Mouse (Mus musculus) neutrophil, adult 5-6 weeks (primary cell): ENCODE results near the gene Olfr1219. TPM values are rescaled to one million over a fixed set of nuclear protein-coding genes. Genes with fewer than 3 reads are reported as not detected.

Experiments
- ATAC-seq: fragments of 151-379, 151-347 bp; 2 replicates; pipeline ENCODE4 v1.8.0; 2017; ENCODE audit warnings: mild to moderate bottlenecking, moderate TSS enrichment; ENCODE audit not compliant: insufficient number of reproducible peaks, poor library complexity, low FRiP score, severe bottlenecking; ENCODE audit errors: extremely low read depth
- total RNA-seq: library from RNA; stranded (forward); fragments of 200-1000 nt; gene quantifications from 2 replicates; pipeline ENCODE4 v1.2.3, GENCODE M21; 2017

Gene Olfr1219
- not detected in 2 replicates for total RNA-seq

DNA sequence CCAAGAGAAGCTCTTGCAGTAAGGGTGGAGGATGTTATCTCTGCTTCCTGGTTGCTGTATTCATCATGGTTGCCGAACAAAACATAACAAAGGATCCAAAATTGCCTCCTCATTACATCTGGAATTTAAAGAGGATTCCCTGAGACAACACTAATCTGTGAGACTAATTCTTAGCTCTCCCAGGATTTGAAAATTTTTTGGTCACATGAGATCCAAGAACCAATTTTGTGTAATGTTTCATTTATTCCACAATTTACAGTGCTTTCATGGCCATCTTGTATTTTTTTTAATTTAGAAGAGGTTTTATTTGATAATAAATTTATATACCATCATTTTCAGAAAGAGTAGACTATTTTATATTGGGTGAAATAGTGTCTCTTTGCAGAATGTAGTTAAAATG is at the start of gene Olfr1219:
Gene Olfr1219, minus strand, starts transcription at position 101 of the 400 bp plus-strand sequence.
- ATAC-seq = no peak

DNA sequence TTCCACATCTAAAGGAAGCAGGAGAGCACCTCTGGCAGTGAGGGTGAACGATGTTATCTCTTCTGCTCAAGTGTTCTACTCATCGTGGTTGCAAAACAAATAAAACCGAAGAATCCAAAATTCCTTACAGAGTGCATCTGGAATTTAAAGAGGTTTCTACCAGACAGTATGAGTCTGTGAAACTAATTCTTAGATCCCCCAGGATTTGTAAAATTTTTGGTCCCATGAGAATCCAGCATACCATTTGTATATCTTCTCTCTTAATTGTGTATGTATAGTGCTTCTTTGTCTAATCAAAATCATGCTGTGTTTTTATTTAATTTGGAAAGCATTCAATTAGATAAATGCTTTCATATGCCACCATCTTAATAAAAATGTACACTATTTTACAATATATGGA is 49.6 kb upstream of the Olfr1219 start, which contains the start of gene Olfr1222:
Gene Olfr1222, minus strand, starts transcription at position 101 of the 400 bp plus-strand sequence.
- ATAC-seq = no peak

DNA sequence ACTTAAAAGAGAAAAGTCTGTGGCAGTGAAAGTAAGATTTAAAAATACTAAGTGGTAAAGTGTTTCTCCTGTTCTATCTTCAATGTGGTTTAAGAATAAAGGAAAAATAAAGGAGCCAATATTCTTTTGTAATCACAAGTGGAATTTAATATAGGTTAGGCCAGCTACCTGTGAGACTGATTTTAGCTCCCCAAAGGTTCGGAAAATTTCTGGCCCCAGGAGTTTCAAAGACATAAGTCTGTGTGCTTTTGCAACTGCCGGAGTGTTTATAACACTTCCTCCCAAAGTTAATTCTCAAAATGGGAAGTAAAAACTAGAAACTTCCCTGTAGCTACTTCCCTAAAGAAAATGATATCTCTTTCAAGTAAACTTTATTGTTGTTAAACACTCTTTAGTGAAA is 33.9 kb upstream of the Olfr1219 start, which contains the start of gene Olfr1221:
Gene Olfr1221, minus strand, starts transcription at position 101 of the 400 bp plus-strand sequence.
- ATAC-seq = no peak

DNA sequence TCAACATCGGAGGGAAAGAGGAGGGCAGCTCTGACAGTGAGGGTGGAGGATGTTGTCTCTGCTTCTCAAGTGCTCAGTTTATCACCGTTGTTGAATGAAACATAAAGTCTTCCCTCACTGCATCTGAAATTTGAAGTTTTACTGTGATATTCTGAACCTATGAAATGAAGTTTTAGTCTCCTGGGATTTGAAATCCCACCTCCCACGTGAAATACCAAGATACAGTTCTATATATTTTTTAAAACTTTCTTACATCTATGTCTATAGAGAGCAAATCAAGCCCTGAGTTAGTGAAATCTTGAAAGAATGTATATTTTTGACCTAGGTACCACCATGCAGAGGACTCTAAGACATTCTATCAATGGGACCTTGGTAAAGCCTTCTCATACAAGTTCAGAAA is 23.4 kb upstream of the Olfr1219 start, which contains the start of gene Olfr1220:
Gene Olfr1220, minus strand, starts transcription at position 101 of the 400 bp plus-strand sequence.
- ATAC-seq = no peak

DNA sequence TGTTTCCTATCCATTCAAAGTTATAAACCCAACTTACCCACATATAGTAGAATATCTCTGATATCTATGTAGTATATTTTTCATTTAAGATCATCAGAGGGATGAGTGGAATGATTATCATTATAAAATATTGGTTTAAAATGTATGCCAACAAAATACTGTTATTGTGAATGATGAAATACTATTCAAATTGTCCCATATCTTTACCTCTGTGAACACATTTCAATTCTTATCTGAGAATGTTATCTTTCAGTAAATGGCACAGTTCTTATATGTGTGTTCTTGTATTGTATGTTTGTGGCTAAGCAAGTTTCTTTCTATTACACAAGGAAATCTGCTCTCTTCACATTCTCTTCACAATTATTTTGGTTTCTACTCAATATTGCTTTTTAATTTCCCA is 22.3 kb upstream of the Olfr1219 start:
- no peak for ATAC-seq

DNA sequence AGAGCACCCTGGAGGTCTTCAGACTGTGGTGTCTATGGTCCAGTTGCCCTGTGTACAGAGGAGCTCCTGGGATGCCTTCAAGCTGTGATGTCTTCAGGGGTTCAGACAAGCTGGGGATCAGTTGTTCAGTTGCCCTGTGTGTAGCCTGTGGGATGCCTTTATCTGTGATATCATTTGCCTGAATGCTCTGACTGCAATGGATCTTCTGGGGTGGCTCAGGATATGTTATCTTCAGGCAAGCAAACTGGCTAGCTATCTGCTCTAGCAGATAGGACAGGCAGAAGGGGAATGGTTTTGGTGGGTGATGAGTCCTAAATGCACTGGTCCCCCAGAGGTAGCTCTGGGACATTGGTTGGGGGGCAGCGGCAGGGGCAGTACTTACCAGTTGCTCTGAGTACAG is 10.5 kb upstream of the Olfr1219 start:
- ATAC-seq = no peak

DNA sequence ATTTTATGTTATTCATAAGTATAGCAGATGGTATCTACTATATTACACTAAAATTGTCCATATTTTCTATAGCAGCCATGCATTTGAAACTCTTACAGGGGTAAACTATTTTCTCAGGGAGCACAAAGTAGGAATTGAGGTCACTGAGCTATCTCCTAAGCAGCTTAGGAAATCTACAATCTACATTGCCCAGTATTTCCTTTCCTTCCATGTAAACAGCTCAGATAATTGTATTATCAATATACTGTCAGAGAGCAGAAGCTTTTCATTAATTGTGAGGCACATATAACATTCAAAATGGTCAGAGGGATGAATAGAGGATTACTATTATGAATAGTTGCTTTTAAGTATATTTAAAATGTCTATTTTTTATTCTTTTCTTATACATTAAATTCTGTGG is 1.8 kb downstream of the Olfr1219 start:
- no peak for ATAC-seq

DNA sequence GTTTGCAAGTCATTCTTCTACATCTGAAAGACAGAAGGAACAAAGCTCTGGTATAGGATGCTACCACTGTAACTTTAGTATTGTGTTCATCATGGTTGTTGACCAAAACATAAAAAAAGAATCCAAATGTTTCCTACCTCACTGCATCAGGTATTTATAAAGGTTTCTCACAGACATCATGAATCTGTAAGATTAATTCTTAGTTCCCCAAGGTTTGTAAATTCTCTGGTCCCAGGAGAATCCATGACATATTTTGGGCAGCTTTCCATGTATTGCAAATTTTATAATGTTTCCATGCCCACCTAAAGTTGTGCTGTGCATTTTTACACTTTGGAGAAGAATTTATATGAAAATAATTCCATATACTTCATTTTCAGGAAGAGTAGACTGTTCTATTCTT is 22.2 kb downstream of the Olfr1219 start, which contains the start of gene Olfr1218:
Gene Olfr1218, minus strand, starts transcription at position 101 of the 400 bp plus-strand sequence.
- no peak for ATAC-seq

DNA sequence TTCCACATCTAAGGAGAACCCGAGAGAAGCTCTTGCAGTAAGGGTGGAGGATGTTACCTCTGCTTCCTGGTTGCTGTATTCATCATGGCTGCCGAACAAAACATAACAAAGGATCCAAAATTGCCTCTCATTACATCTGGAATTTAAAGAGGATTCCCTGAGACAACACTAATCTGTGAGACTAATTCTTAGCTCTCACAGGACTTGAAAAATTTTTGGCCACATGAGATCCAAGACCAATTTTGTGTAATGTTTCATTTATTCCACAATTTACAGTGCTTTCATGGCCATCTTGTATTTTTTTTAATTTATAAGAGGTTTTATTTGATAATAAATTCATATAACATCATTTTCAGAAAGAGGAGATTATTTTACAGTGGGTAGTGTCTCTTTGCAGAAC is 51.3 kb downstream of the Olfr1219 start, which contains the start of gene Olfr1217:
Gene Olfr1217, minus strand, starts transcription at position 101 of the 400 bp plus-strand sequence.
- no peak for ATAC-seq

Other genes with a start within 250 kb of the Olfr1219 start
- not detected in 2 replicates for gene Olfr1204, start 234.2 kb downstream of the Olfr1219 start, total RNA-seq
- not detected in 2 replicates for gene Olfr1206, start 220.3 kb downstream of the Olfr1219 start, total RNA-seq
- gene Olfr1208, start 181.2 kb downstream of the Olfr1219 start, total RNA-seq = 0.25 TPM in 1 of 2 replicates, not detected in the other
- gene Olfr1209, start 168.4 kb downstream of the Olfr1219 start, total RNA-seq = not detected in 2 replicates
- gene Olfr1211, start 145.4 kb downstream of the Olfr1219 start, total RNA-seq = not detected in 2 replicates
- not detected in 2 replicates for gene Olfr1212, start 129.5 kb downstream of the Olfr1219 start, total RNA-seq
- not detected in 2 replicates for gene Gm13762, start 103.2 kb downstream of the Olfr1219 start, total RNA-seq
- gene Olfr1214, start 90.9 kb downstream of the Olfr1219 start, total RNA-seq = not detected in 2 replicates
- not detected in 2 replicates for gene Olfr1215, start 76.5 kb downstream of the Olfr1219 start, total RNA-seq
- not detected in 2 replicates for gene Olfr1216, start 65.2 kb downstream of the Olfr1219 start, total RNA-seq
- gene Olfr1217, start 51.4 kb downstream of the Olfr1219 start, total RNA-seq = not detected in 2 replicates
- not detected in 2 replicates for gene Olfr1218, start 22.3 kb downstream of the Olfr1219 start, total RNA-seq
- not detected in 2 replicates for gene Olfr1220, start 23.3 kb upstream of the Olfr1219 start, total RNA-seq
- not detected in 2 replicates for gene Olfr1221, start 33.8 kb upstream of the Olfr1219 start, total RNA-seq
- gene Olfr1222, start 49.5 kb upstream of the Olfr1219 start, total RNA-seq = 1.5 TPM in 1 of 2 replicates, not detected in the other
- gene Olfr1223, start 68.0 kb upstream of the Olfr1219 start, total RNA-seq = not detected in 2 replicates
- not detected in 2 replicates for gene Olfr1224-ps1, start 80.6 kb upstream of the Olfr1219 start, total RNA-seq
- not detected in 2 replicates for gene Olfr1225, start 91.2 kb upstream of the Olfr1219 start, total RNA-seq
- not detected in 2 replicates for gene Olfr1226, start 116.5 kb upstream of the Olfr1219 start, total RNA-seq
- gene Olfr1228, start 170.5 kb upstream of the Olfr1219 start, total RNA-seq = not detected in 2 replicates
- gene Olfr1229, start 204.5 kb upstream of the Olfr1219 start, total RNA-seq = 0.12 TPM in 1 of 2 replicates, not detected in the other
- gene Olfr1230, start 213.8 kb upstream of the Olfr1219 start, total RNA-seq = not detected in 2 replicates
- gene Olfr1231, start 223.6 kb upstream of the Olfr1219 start, total RNA-seq = not detected in 2 replicates
- gene Olfr1232, start 246.2 kb upstream of the Olfr1219 start, total RNA-seq = 1.0 TPM in 1 of 2 replicates, not detected in the other